7 mouse cellular contexts compared by ENCODE assay signal in the genomic region with DNA sequence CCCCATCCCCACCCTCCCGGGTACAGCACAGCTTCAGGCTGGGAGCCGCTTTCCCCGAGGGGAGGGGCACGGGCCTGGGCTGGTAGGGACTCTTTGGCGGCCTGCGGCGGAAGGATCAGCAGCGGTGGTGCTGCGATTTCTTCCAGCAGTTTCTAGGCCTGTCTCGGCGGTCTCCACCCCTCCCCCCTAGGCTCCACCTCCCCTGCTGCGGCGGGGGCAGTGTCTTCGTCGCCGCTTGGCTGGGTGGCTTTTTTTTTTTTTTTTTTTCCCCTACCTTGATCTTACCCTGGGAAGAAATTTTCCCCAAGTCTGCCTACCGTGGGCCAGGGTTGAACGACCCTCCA. TPM values are rescaled to one million over a fixed set of nuclear protein-coding genes. Genes with fewer than 3 reads are reported as not detected.
A peak's percentile ranks its signal among the peaks of the same experiment; 100 is the strongest.
DNase-seq lines count a peak whose midpoint lies in the region; ATAC-seq and TF ChIP-seq lines count a peak whose summit lies in the region.

No protein-coding gene starts in this region.

- peak; percentile 98 for DNase-seq in adrenal gland, postnatal 14 days
- DNase-seq in embryonic facial prominence, embryonic 10.5 days (ENCODE audit: low spot score): peak; percentile 97
- DNase-seq in kidney, adult 11 months: peak; percentile 97
- DNase-seq in limb, embryonic 10.5 days (ENCODE audit: low spot score): peak; percentile 98

- peaks cover 40% of the 10 kb centered on the region for H3K4me1 ChIP-seq in embryonic facial prominence, embryonic 10.5 days
- peaks cover 31% of the 10 kb centered on the region for H3K4me1 ChIP-seq in limb, embryonic 10.5 days
- H3K4me1 ChIP-seq in midbrain, embryonic 12.5 days: peaks cover 29% of the 10 kb centered on the region
- H3K4me1 ChIP-seq in small intestine, adult 2 months (ENCODE audit: control insufficient read depth, insufficient read depth, insufficient read length, low read length): peaks cover 6% of the 10 kb centered on the region

- H3K36me3 ChIP-seq in embryonic facial prominence, embryonic 10.5 days (replicated peaks): peaks cover 35% of the 10 kb centered on the region
- peaks cover 38% of the 10 kb centered on the region for H3K36me3 ChIP-seq in limb, embryonic 10.5 days
- peaks cover 30% of the 10 kb centered on the region for H3K36me3 ChIP-seq in midbrain, embryonic 12.5 days
- H3K36me3 ChIP-seq in small intestine, adult 2 months (ENCODE audit: control insufficient read depth, insufficient read depth, low read length): peaks cover 30% of the 10 kb centered on the region

- H3K9me3 ChIP-seq in embryonic facial prominence, embryonic 10.5 days: no peaks in the 10 kb centered on the region
- no peaks in the 10 kb centered on the region for H3K9me3 ChIP-seq in limb, embryonic 10.5 days (replicated peaks)
- H3K9me3 ChIP-seq in midbrain, embryonic 12.5 days: no peaks in the 10 kb centered on the region

- no peaks in the 10 kb centered on the region for H3K27me3 ChIP-seq in embryonic facial prominence, embryonic 10.5 days (replicated peaks; ENCODE audit: low read depth, poor library complexity, severe bottlenecking)
- no peaks in the 10 kb centered on the region for H3K27me3 ChIP-seq in limb, embryonic 10.5 days (ENCODE audit: low read depth, poor library complexity, severe bottlenecking)
- H3K27me3 ChIP-seq in midbrain, embryonic 12.5 days: no peaks in the 10 kb centered on the region
- H3K27me3 ChIP-seq in small intestine, adult 2 months (ENCODE audit: control insufficient read depth, insufficient read depth, low read length): no peaks in the 10 kb centered on the region

- TF ChIP-seq CTCF in small intestine, adult 2 months (IDR thresholded peaks at IDR 0.05; ENCODE audit: extremely low read depth, insufficient read length, insufficient replicate concordance, low read depth, low read length): no peak

- no peak; the same call in 1 of the 2 replicates for TF ChIP-seq POLR2A in small intestine, adult 2 months (IDR thresholded peaks at IDR 0.05; ENCODE audit: low read depth, low read length)

- WGBS in embryonic facial prominence, embryonic 10.5 days: 0% methylated on average over 18 of the region's 18 CpGs
- under 1% methylated on average over 18 of the region's 18 CpGs for WGBS in limb, embryonic 10.5 days
- WGBS in midbrain, embryonic 12.5 days: 0% methylated on average over 18 of the region's 18 CpGs
- under 1% methylated on average over 18 of the region's 18 CpGs for WGBS in small intestine, adult 2 months

- H3K9ac ChIP-seq in midbrain, embryonic 12.5 days (replicated peaks): peak overlapping the region; percentile 99

- peak; percentile 41 for ATAC-seq in granulocyte monocyte progenitor cell, adult 5-6 weeks (replicated peaks; ENCODE audit: poor library complexity, severe bottlenecking)
- ATAC-seq in midbrain, embryonic 12.5 days (ENCODE audit: low FRiP score, low read depth): peak; percentile 59

- H3K27ac ChIP-seq in embryonic facial prominence, embryonic 10.5 days (replicated peaks): peak overlapping the region; percentile 99
- peak overlapping the region; percentile 97 for H3K27ac ChIP-seq in limb, embryonic 10.5 days
- H3K27ac ChIP-seq in midbrain, embryonic 12.5 days (replicated peaks): peak overlapping the region; percentile 95
- peak overlapping the region; percentile 99 for H3K27ac ChIP-seq in small intestine, adult 2 months (ENCODE audit: insufficient read depth, low read depth, low read length)

- H3K4me3 ChIP-seq in embryonic facial prominence, embryonic 10.5 days: peak overlapping the region; percentile 100
- peak overlapping the region; percentile 77 for H3K4me3 ChIP-seq in limb, embryonic 10.5 days
- H3K4me3 ChIP-seq in midbrain, embryonic 12.5 days: peak overlapping the region; percentile 99
- peak overlapping the region; percentile 98 for H3K4me3 ChIP-seq in small intestine, adult 2 months (ENCODE audit: low read depth, low read length)

- peak overlapping the region; percentile 78 for H3K4me2 ChIP-seq in midbrain, embryonic 12.5 days (replicated peaks)

RNA-seq across cellular contexts. Expression of a gene that starts 0.7 kb away (rescaled TPM):
- total RNA-seq in adrenal gland, postnatal 14 days (2021): 1,351 and 1,485 TPM in 2 replicates
- 2,187 and 2,215 TPM in 2 replicates for polyA plus RNA-seq in embryonic facial prominence, embryonic 10.5 days (2016; fragmentation: Nextera tagmentation; extraction: Ambion mirVana)
- total RNA-seq in granulocyte monocyte progenitor cell, adult 5-6 weeks (2014; fragmentation: Nextera tagmentation): 1,977 and 2,073 TPM in 2 replicates
- 2,383 and 2,522 TPM in 2 replicates for total RNA-seq in granulocyte monocyte progenitor cell, adult 5-6 weeks (2017)
- polyA plus RNA-seq in limb, embryonic 10.5 days (2016; fragmentation: Nextera tagmentation; extraction: Ambion mirVana): 2,007 and 2,405 TPM in 2 replicates
- polyA plus RNA-seq in midbrain, embryonic 12.5 days (2016; fragmentation: Nextera tagmentation; extraction: Ambion mirVana): 1,424 and 1,459 TPM in 2 replicates
- 93.8 and 157 TPM in 2 replicates for polyA plus RNA-seq in small intestine, adult 2 months (2012; rRNA removed)

RNA-seq across cellular contexts. Expression of a gene that starts 10.1 kb away (rescaled TPM):
- total RNA-seq in adrenal gland, postnatal 14 days (2021): 54.8 and 56.1 TPM in 2 replicates
- 95.8 and 101 TPM in 2 replicates for polyA plus RNA-seq in embryonic facial prominence, embryonic 10.5 days (2016; fragmentation: Nextera tagmentation; extraction: Ambion mirVana)
- total RNA-seq in granulocyte monocyte progenitor cell, adult 5-6 weeks (2014; fragmentation: Nextera tagmentation): 88.5 and 124 TPM in 2 replicates
- total RNA-seq in granulocyte monocyte progenitor cell, adult 5-6 weeks (2017): 39.3 and 77.1 TPM in 2 replicates
- 102 and 105 TPM in 2 replicates for polyA plus RNA-seq in limb, embryonic 10.5 days (2016; fragmentation: Nextera tagmentation; extraction: Ambion mirVana)
- 96.6 and 102 TPM in 2 replicates for polyA plus RNA-seq in midbrain, embryonic 12.5 days (2016; fragmentation: Nextera tagmentation; extraction: Ambion mirVana)
- polyA plus RNA-seq in small intestine, adult 2 months (2012; rRNA removed): 98.2 and 105 TPM in 2 replicates

RNA-seq across cellular contexts. Expression of a gene that starts 18.2 kb away (rescaled TPM):
- 3.6 and 8.7 TPM in 2 replicates for total RNA-seq in adrenal gland, postnatal 14 days (2021)
- polyA plus RNA-seq in embryonic facial prominence, embryonic 10.5 days (2016; fragmentation: Nextera tagmentation; extraction: Ambion mirVana): 6.6 and 7.1 TPM in 2 replicates
- total RNA-seq in granulocyte monocyte progenitor cell, adult 5-6 weeks (2014; fragmentation: Nextera tagmentation): 4.6 and 7.8 TPM in 2 replicates
- 4.9 and 6.0 TPM in 2 replicates for total RNA-seq in granulocyte monocyte progenitor cell, adult 5-6 weeks (2017)
- polyA plus RNA-seq in limb, embryonic 10.5 days (2016; fragmentation: Nextera tagmentation; extraction: Ambion mirVana): 5.1 and 5.2 TPM in 2 replicates
- 6.8 and 7.9 TPM in 2 replicates for polyA plus RNA-seq in midbrain, embryonic 12.5 days (2016; fragmentation: Nextera tagmentation; extraction: Ambion mirVana)
- polyA plus RNA-seq in small intestine, adult 2 months (2012; rRNA removed): 4.6 and 6.2 TPM in 2 replicates

RNA-seq across cellular contexts. Expression of a gene that starts 24.3 kb away (rescaled TPM):
- 0.33 and 1.6 TPM in 2 replicates for total RNA-seq in adrenal gland, postnatal 14 days (2021)
- 5.8 and 8.3 TPM in 2 replicates for polyA plus RNA-seq in embryonic facial prominence, embryonic 10.5 days (2016; fragmentation: Nextera tagmentation; extraction: Ambion mirVana)
- not detected in 2 replicates for total RNA-seq in granulocyte monocyte progenitor cell, adult 5-6 weeks (2014; fragmentation: Nextera tagmentation)
- not detected in 2 replicates for total RNA-seq in granulocyte monocyte progenitor cell, adult 5-6 weeks (2017)
- polyA plus RNA-seq in limb, embryonic 10.5 days (2016; fragmentation: Nextera tagmentation; extraction: Ambion mirVana): 4.1 and 6.8 TPM in 2 replicates
- polyA plus RNA-seq in midbrain, embryonic 12.5 days (2016; fragmentation: Nextera tagmentation; extraction: Ambion mirVana): 12.6 and 13.5 TPM in 2 replicates
- 0.53 and 0.94 TPM in 2 replicates for polyA plus RNA-seq in small intestine, adult 2 months (2012; rRNA removed)

RNA-seq across cellular contexts. Expression of a gene that starts 25.7 kb away (rescaled TPM):
- total RNA-seq in adrenal gland, postnatal 14 days (2021): 114 and 140 TPM in 2 replicates
- 53.4 and 58.1 TPM in 2 replicates for polyA plus RNA-seq in embryonic facial prominence, embryonic 10.5 days (2016; fragmentation: Nextera tagmentation; extraction: Ambion mirVana)
- total RNA-seq in granulocyte monocyte progenitor cell, adult 5-6 weeks (2014; fragmentation: Nextera tagmentation): 60.7 and 107 TPM in 2 replicates
- total RNA-seq in granulocyte monocyte progenitor cell, adult 5-6 weeks (2017): 53.2 and 74.0 TPM in 2 replicates
- polyA plus RNA-seq in limb, embryonic 10.5 days (2016; fragmentation: Nextera tagmentation; extraction: Ambion mirVana): 40.3 and 41.6 TPM in 2 replicates
- polyA plus RNA-seq in midbrain, embryonic 12.5 days (2016; fragmentation: Nextera tagmentation; extraction: Ambion mirVana): 40.1 and 40.2 TPM in 2 replicates
- 26.1 and 35.2 TPM in 2 replicates for polyA plus RNA-seq in small intestine, adult 2 months (2012; rRNA removed)

Comparison
In these comparisons a context has a peak if more than half of its experiments do, and no peak if none do; other contexts are left out.
1. Peak in every context shown above with its lines: DNase-seq, ATAC-seq, H3K4me3 ChIP-seq and H3K27ac ChIP-seq.